22 mouse cellular contexts compared by ENCODE assay signal in the genomic region with DNA sequence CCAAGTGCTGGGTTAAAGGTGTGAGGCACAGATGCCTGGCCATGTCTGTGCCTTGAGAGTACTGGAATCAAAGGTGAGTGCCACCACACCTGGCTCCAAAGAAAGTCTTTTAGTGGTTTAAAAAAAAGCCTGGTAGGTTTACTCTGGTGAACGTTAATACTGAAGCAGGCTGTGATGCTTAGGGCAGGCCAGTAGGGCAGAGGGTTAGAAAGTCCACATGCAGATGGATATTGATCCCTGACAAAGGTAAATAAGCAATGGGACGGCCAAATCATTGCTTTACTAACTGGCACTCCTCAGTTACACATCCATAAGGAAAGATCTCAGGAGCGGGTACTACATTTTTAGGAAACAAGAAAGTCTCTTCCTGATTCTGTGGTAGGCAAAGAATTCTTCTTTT.
"Had no signal": no experiment of that assay in that cellular context is flagged by ENCODE, and none has a peak within 500 bp of the region (broad histone marks: within the 10 kb centered on the region; RNA-seq: fewer than 3 reads in every experiment).

No protein-coding gene starts in this region.

- ATAC-seq: forebrain, postnatal 0 days; hindbrain, postnatal 0 days; intestine, embryonic 16.5 days had no signal

- H3K4me3 ChIP-seq: heart, embryonic 10.5 days; heart, embryonic 12.5 days; hindbrain, embryonic 10.5 days; hindbrain, embryonic 12.5 days; hindbrain, embryonic 15.5 days; layer of hippocampus, adult 2 months; left cerebral cortex, adult 2 months; limb, embryonic 10.5 days; limb, embryonic 12.5 days had no signal

- H3K9ac ChIP-seq: forebrain, postnatal 0 days; heart, embryonic 12.5 days; hindbrain, embryonic 12.5 days; hindbrain, embryonic 15.5 days; limb, embryonic 12.5 days had no signal

- H3K9me3 ChIP-seq: heart, embryonic 10.5 days; heart, embryonic 12.5 days; hindbrain, embryonic 12.5 days; hindbrain, embryonic 15.5 days; limb, embryonic 10.5 days had no signal

- H3K27me3 ChIP-seq: heart, embryonic 12.5 days; hindbrain, embryonic 12.5 days; hindbrain, embryonic 15.5 days; limb, embryonic 12.5 days had no signal

- H3K27ac ChIP-seq: heart, embryonic 10.5 days; hindbrain, embryonic 10.5 days; hindbrain, embryonic 12.5 days; hindbrain, embryonic 15.5 days; hindbrain, postnatal 0 days; layer of hippocampus, adult 2 months; left cerebral cortex, adult 2 months; limb, embryonic 10.5 days; limb, embryonic 12.5 days had no signal

- DNase-seq: forebrain, postnatal 0 days; gastrocnemius, postnatal 14 days; gastrocnemius, postnatal 36 days; heart, adult 18-20 months; heart, postnatal 10 days; heart, postnatal 4 days; kidney, adult 11 months; kidney, adult 8-10 months; kidney, postnatal 10 days; kidney, postnatal 25 days; kidney, postnatal 4 days had no signal

- H3K4me2 ChIP-seq: heart, embryonic 12.5 days; hindbrain, embryonic 12.5 days; hindbrain, embryonic 15.5 days; limb, embryonic 12.5 days had no signal

- H3K4me1 ChIP-seq: hindbrain, embryonic 10.5 days; hindbrain, embryonic 12.5 days; hindbrain, embryonic 15.5 days; limb, embryonic 10.5 days; limb, embryonic 12.5 days had no signal
